Mouse (Mus musculus): ENCODE measurements at regions not wholly inside any gene's neighbourhood (a gene's known extent, or its start where the extent isn't known, plus 50 kb on each side); places are given as distances from the start of the nearest gene placed in this dataset.
"Not testable (repeated sequence)": the region's sequence is repeated elsewhere in the genome, so short reads cannot be mapped to it uniquely, and the experiment has no call there.

DNA sequence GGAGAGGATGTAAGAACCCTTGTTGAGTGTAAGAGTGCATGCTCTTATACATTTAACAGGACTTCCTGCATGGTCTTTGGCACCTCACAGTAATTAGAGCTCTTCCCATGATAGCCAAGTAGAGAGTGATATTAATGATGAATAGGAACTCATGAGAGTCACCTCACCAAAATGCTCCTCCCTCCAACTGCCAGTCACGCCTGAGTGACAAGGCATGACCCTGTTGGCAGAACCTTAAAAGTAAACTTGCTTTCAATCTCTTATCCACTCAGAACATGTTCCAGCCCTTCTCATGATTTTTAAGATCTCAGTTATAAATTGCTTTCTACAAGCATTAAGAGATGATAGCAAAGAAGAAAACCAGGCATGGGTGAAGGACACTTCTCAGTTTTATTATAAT is 291.8 kb downstream of the Tox3 start:
- H3K4me1 ChIP-seq, result no peaks in the 10 kb centered on the region; the same call in 1 of the 2 replicates
- H3K27me3 ChIP-seq, result 0 out of 2 replicates have a peak, but pooled peaks cover 4% of the 10 kb centered on the region
- no peak for ATAC-seq (ENCODE audit: insufficient number of reproducible peaks, insufficient read depth, low FRiP score, low TSS enrichment, low read depth)
- H3K9me3 ChIP-seq, result no peaks in the 10 kb centered on the region
- H3K36me3 ChIP-seq, result no peaks in the 10 kb centered on the region
- H3K4me2 ChIP-seq, result no peak overlapping the region
- no peak overlapping the region for H3K4me3 ChIP-seq
- no peak overlapping the region for H3K27ac ChIP-seq
- WGBS, result 91% methylated on average over 1 of the region's 1 CpGs
- no peak overlapping the region for H3K9ac ChIP-seq

- H3K27me3 ChIP-seq, result no peaks in the 10 kb centered on the region
- WGBS, result 63% methylated on average over 9 of the region's 9 CpGs
- H3K4me2 ChIP-seq, result no peak overlapping the region
- ATAC-seq (ENCODE audit: insufficient number of reproducible peaks, insufficient read depth, low FRiP score, low TSS enrichment, low read depth), result no peak
- no peak overlapping the region for H3K27ac ChIP-seq
- no peaks in the 10 kb centered on the region for H3K9me3 ChIP-seq
- no peak overlapping the region for H3K9ac ChIP-seq
- no peaks in the 10 kb centered on the region for H3K36me3 ChIP-seq
- H3K4me3 ChIP-seq, result no peak overlapping the region
- no peaks in the 10 kb centered on the region for H3K4me1 ChIP-seq
Measured at GRCm38 (mm10) chr8:90046779-90047178, 301.4 kb downstream of the Tox3 start.

DNA sequence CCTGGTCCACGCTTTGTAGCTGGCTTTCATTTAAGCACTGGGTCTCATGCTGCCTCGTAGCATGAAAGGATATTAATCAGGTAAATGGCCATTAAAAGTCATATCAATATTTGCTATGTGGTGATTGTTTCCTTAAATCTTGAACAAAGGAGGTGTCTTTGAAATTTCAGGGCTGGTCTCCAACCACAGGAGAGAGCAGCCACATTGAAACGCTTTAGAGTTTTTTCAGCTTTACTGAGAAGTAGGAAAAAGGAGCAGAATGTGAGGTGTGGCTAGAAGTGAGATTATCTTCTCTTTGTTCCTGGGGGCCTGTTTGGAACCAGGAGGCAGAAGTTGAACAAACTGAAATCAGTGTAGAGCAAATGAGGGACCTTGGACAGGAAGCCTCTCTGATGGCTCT is 311.7 kb downstream of the Tox3 start:
- WGBS, result 63% methylated on average over 3 of the region's 3 CpGs
- H3K9ac ChIP-seq, result no peak overlapping the region
- H3K4me3 ChIP-seq, result no peak overlapping the region
- H3K27ac ChIP-seq, result no peak overlapping the region
- H3K36me3 ChIP-seq, result no peaks in the 10 kb centered on the region
- H3K27me3 ChIP-seq, result no peaks in the 10 kb centered on the region
- no peak for ATAC-seq (ENCODE audit: insufficient number of reproducible peaks, insufficient read depth, low FRiP score, low TSS enrichment, low read depth)
- H3K4me2 ChIP-seq, result no peak overlapping the region
- H3K4me1 ChIP-seq, result no peaks in the 10 kb centered on the region
- H3K9me3 ChIP-seq, result no peaks in the 10 kb centered on the region

DNA sequence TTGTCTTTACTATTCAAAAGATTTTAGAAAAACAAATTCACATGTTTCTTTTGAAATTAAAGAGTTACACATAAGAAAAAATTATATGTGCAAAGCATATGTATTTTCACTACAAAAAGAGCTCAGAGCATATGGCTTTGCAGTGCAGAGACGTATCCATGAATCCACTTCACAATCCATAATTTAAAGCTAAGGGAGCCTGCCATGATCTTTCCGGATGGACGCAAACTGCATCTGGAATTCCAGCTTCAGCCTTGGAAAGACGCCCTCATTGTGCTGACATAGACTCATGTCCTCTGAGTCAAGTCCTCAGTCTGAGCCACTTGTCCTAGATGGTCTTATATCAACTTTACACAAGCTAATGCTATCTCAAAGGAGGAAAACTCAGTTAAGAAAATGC is 315.6 kb downstream of the Tox3 start:
- H3K4me1 ChIP-seq, result no peaks in the 10 kb centered on the region

DNA sequence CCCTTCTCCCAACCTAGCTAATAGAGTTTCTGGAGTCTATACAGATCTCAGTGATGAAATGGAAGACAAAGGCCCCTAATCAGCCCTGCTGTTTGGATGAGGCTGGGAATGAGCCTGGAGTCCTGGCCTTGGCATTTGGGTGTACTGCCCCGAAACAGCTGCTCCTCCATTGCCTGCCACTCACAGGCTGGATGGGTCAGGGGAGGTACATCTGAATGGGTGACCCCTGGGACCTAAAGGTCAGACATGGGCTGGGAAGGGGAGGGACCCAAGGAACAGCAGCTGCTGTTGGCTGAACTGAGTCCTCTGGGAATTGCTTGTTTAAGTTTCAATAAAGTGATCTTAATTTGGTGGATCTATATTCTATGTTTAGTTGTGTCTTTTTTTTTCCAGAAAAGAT is 316.9 kb downstream of the Tox3 start:
- no peak overlapping the region for H3K4me2 ChIP-seq
- no peak for ATAC-seq (ENCODE audit: insufficient number of reproducible peaks, insufficient read depth, low FRiP score, low TSS enrichment, low read depth)
- H3K9me3 ChIP-seq, result no peaks in the 10 kb centered on the region
- H3K4me1 ChIP-seq, result no peaks in the 10 kb centered on the region
- WGBS, result 21% methylated on average over 1 of the region's 1 CpGs
- H3K36me3 ChIP-seq, result no peaks in the 10 kb centered on the region
- H3K27me3 ChIP-seq, result no peaks in the 10 kb centered on the region
- H3K4me3 ChIP-seq, result no peak overlapping the region
- no peak overlapping the region for H3K9ac ChIP-seq
- no peak overlapping the region for H3K27ac ChIP-seq

More for the DNA sequence above, 315.6 kb downstream of the Tox3 start:
- Histone ChIP-seq H3K4me2 (no peak overlapping the region), H3K4me3 (no peak overlapping the region), H3K36me3 (no peaks in the 10 kb centered on the region), H3K27ac (no peak overlapping the region), H3K9me3 (no peaks in the 10 kb centered on the region), H3K27me3 (no peaks in the 10 kb centered on the region), H3K9ac (no peak overlapping the region)
- 87% methylated on average over 4 of the region's 4 CpGs for WGBS
- no peak for ATAC-seq (ENCODE audit: insufficient number of reproducible peaks, insufficient read depth, low FRiP score, low TSS enrichment, low read depth)

- not testable (repeated sequence) for H3K9ac ChIP-seq; H3K4me2 ChIP-seq; H3K4me1 ChIP-seq; ATAC-seq (ENCODE audit: insufficient number of reproducible peaks, insufficient read depth, low FRiP score, low TSS enrichment, low read depth); H3K4me3 ChIP-seq; H3K36me3 ChIP-seq; H3K27me3 ChIP-seq; H3K9me3 ChIP-seq; H3K27ac ChIP-seq
- 67% methylated on average over 1 of the region's 1 CpGs for WGBS
Measured at GRCm38 (mm10) chr8:90017958-90018357, 330.2 kb downstream of the Tox3 start.

- Histone ChIP-seq H3K9ac (no peak overlapping the region), H3K27me3 (no peaks in the 10 kb centered on the region), H3K36me3 (no peaks in the 10 kb centered on the region), H3K4me3 (no peak overlapping the region), H3K4me2 (no peak overlapping the region), H3K4me1 (no peaks in the 10 kb centered on the region), H3K27ac (no peak overlapping the region), H3K9me3 (no peaks in the 10 kb centered on the region)
- 73% methylated on average over 2 of the region's 2 CpGs for WGBS
- ATAC-seq (ENCODE audit: insufficient number of reproducible peaks, insufficient read depth, low FRiP score, low TSS enrichment, low read depth), result no peak
Measured at GRCm38 (mm10) chr8:90013755-90014154, 334.4 kb downstream of the Tox3 start.

DNA sequence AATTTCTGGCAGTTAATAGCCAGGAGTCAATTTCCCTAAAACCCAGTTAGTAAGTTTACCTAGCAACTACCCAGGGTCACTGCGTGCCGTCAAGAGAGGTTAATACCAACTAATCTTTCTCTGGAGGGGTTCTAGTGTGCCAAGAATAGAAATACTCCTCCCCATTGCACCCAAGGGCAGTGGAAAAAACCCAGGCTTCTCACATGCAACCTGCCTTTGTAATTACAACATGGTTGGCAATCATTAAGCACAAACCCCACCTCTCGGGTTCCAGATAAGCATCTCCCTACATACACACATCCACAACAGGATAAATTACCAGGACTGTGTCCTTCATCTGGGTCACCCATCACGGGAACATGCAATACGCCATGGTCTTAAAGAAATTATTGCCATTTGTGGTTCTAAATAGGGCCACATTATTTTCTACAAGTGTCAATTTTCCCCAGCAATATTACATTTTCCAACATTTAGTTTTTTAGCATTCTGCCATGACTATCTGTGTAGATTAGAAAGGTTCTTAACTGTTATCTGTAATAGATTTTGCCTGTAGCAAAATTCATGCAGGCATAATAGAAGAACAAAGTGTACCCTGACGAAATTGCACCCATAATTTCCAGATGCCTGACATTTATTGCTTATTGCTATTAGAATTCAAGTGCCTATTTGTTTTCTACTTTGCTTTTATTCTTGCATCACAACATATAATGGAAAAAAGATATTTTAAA is 336.3 kb downstream of the Tox3 start:
- Histone ChIP-seq H3K4me3 (no peak overlapping the region), H3K4me1 (no peaks in the 10 kb centered on the region), H3K27me3 (no peaks in the 10 kb centered on the region), H3K36me3 (no peaks in the 10 kb centered on the region), H3K9me3 (no peaks in the 10 kb centered on the region), H3K27ac (no peak overlapping the region), H3K9ac (no peak overlapping the region), H3K4me2 (no peak overlapping the region)
- WGBS, result 66% methylated on average over 6 of the region's 6 CpGs
- ATAC-seq (ENCODE audit: insufficient number of reproducible peaks, insufficient read depth, low FRiP score, low TSS enrichment, low read depth), result no peak

DNA sequence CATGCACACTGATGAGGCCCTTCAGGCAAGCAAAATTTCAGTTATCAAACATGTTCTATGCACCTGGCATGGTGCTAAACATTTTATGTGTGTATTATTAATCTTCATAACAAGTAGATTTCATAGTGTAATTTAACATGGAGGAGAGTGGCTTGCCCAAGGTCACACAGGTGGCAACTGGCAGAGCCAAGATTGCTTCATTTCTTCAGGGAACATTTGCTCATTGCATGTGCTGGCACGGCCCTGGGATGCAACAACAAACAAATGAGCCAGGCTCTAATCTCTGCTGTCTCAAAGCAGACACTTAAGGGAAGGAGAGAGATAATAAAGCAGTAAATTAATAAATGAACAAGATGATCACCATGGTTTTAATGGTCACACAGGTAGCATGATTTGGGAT is 338.7 kb downstream of the Tox3 start:
- 73% methylated on average over 1 of the region's 1 CpGs for WGBS

DNA sequence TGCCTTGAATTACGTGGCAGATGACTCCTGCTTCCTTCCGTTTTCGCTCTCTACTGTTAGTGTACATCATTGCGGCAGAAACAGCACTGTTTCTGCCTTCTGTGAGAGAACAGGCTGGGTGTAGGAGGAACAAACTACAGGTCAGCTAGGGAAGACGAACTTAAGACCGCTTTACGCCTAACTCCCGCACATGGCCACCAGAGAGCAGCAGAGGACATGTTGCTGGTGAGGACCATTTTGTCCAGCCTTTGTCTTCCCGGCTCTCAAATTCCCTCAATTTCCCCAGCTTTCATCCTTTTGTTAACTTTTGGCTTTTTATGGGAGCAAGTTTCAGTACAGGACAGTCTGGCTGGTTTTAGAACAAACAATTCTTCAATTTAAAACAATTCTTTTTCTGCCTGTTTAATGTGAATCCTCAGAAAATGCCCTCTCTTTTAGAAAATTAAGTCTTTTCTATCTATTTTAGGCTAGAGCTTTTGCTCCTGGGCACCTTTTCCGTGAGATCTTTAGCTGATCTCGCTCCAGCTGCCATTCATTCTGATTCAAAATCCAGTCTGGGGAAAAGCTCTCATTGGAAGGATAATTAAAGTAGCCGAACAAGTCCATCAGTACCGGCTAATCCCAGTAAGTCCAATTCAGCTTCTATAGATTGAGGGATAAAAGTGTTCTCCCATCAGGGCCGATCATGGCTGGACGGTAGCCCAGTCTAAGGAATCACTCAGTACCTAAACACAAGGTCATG is 347.1 kb downstream of the Tox3 start:
- no peaks in the 10 kb centered on the region for H3K36me3 ChIP-seq
- H3K9me3 ChIP-seq, result no peaks in the 10 kb centered on the region
- ATAC-seq (ENCODE audit: insufficient number of reproducible peaks, insufficient read depth, low FRiP score, low TSS enrichment, low read depth), result no peak
- peaks cover 7% of the 10 kb centered on the region; the same call in 1 of the 2 replicates for H3K27me3 ChIP-seq
- H3K4me3 ChIP-seq, result no peak overlapping the region
- H3K9ac ChIP-seq, result no peak overlapping the region
- no peaks in the 10 kb centered on the region for H3K4me1 ChIP-seq
- 37% methylated on average over 15 of the region's 15 CpGs for WGBS
- H3K4me2 ChIP-seq, result no peak overlapping the region
- no peak overlapping the region for H3K27ac ChIP-seq

More for the DNA sequence above, 338.7 kb downstream of the Tox3 start:
- H3K27ac ChIP-seq, result no peak overlapping the region
- no peaks in the 10 kb centered on the region for H3K9me3 ChIP-seq
- ATAC-seq (ENCODE audit: insufficient number of reproducible peaks, insufficient read depth, low FRiP score, low TSS enrichment, low read depth), result no peak
- H3K9ac ChIP-seq, result no peak overlapping the region
- no peaks in the 10 kb centered on the region for H3K36me3 ChIP-seq
- no peaks in the 10 kb centered on the region for H3K27me3 ChIP-seq
- H3K4me1 ChIP-seq, result no peaks in the 10 kb centered on the region
- H3K4me2 ChIP-seq, result no peak overlapping the region
- H3K4me3 ChIP-seq, result no peak overlapping the region

DNA sequence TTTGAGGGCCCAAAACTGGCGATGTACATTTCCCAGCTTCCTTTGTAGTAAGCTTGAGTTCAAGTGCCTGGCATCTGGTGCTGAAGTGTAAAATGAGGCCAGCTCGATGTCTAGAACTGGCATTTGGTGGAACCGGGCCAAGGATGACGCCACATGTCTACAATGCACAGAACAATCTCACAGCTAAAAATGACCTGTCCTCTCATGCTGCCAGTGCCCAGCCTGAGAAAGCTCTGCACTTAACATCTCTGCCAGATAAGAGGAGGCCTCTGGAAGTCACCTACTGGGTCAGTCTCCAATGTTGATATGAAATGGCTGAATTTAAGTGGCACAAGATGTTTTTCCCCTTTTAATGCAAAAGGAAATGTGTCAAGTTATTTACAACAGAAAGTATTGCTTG is 354.4 kb downstream of the Tox3 start:
- Histone ChIP-seq H3K36me3 (no peaks in the 10 kb centered on the region), H3K9ac (no peak overlapping the region), H3K27me3 (peaks cover 8% of the 10 kb centered on the region; the same call in 1 of the 2 replicates), H3K4me1 (no peaks in the 10 kb centered on the region), H3K27ac (no peak overlapping the region), H3K9me3 (no peaks in the 10 kb centered on the region), H3K4me2 (no peak overlapping the region), H3K4me3 (no peak overlapping the region)
- 94% methylated on average over 4 of the region's 4 CpGs for WGBS
- no peak for ATAC-seq (ENCODE audit: insufficient number of reproducible peaks, insufficient read depth, low FRiP score, low TSS enrichment, low read depth)

DNA sequence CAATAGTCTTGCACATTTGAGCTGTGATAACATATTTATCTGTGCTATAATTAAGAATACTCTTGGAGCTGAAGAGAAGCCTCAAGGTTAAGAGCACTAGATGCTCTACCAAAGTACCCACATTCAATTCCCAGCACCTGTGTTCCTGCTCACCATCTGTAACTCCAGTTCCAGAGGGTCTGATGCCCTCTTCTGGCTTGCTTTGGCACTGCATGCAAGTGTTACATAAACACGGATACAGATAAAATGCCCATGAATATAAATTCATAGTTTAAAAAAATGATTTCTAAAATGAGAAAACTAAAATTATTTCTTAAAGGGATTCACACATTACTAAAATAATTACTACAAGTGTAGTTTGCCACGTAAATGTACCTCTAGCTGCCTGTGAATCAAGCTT is 364.3 kb downstream of the Tox3 start:
- Histone ChIP-seq H3K4me3 (no peak overlapping the region), H3K9ac (no peak overlapping the region), H3K27ac (no peak overlapping the region), H3K27me3 (no peaks in the 10 kb centered on the region), H3K4me2 (no peak overlapping the region), H3K9me3 (no peaks in the 10 kb centered on the region), H3K36me3 (no peaks in the 10 kb centered on the region), H3K4me1 (no peaks in the 10 kb centered on the region)
- no peak for ATAC-seq (ENCODE audit: insufficient number of reproducible peaks, insufficient read depth, low FRiP score, low TSS enrichment, low read depth)
- 88% methylated on average over 2 of the region's 2 CpGs for WGBS
